Mouse (Mus musculus): Measurements from ENCODE around the gene Tyms.
"Not testable (repeated sequence)": the region's sequence is repeated elsewhere in the genome, so short reads cannot be mapped to it uniquely, and the experiment has no call there.

GRCm38 (mm10) chr5:30035862-30036261 is 37.6 kb downstream of the Tyms start:
- not testable (repeated sequence) for TF ChIP-seq CTCF, EP300 (IDR thresholded peaks at IDR 0.05; ENCODE audit: low read depth)
